Mouse (Mus musculus) intestine, embryonic 16.5 days (tissue): Measurements from ENCODE around the gene Syt3. TPM values are rescaled to one million over a fixed set of nuclear protein-coding genes. Genes with fewer than 3 reads are reported as not detected.

Experiments
- ATAC-seq: fragments of 200-750 bp; cut with Nextera tagmentation; 2 replicates; pipeline ENCODE4 v1.8.0; 2017; ENCODE audit warnings: moderate TSS enrichment, moderate library complexity
- H3K27ac ChIP-seq: fragments of 300-500 bp; sonication (generic); 2 replicates; pipeline ENCODE4 v1.5.1; 2014; ENCODE audit warnings: mild to moderate bottlenecking, low read length
- H3K27me3 ChIP-seq: fragments of 300-500 bp; sonication (generic); replicated peaks from 2 replicates; pipeline ENCODE4 v1.6.1; 2014; ENCODE audit warnings: low read length, control low read depth, mixed read lengths; ENCODE audit not compliant: control insufficient read depth, insufficient read depth
- H3K36me3 ChIP-seq: fragments of 300-500 bp; sonication (generic); 2 replicates; pipeline ENCODE4 v1.6.1; 2014; ENCODE audit warnings: low read length, control low read depth; ENCODE audit not compliant: control insufficient read depth, insufficient read depth
- H3K4me1 ChIP-seq: fragments of 300-500 bp; sonication (generic); 2 replicates; pipeline ENCODE4 v1.6.1; 2014; ENCODE audit warnings: low read length, control low read depth, mixed read lengths; ENCODE audit not compliant: control insufficient read depth, insufficient read depth
- H3K4me2 ChIP-seq: fragments of 300-500 bp; sonication (generic); 2 replicates; pipeline ENCODE4 v1.6.1; 2014; ENCODE audit warnings: low read depth, low read length, control low read depth
- H3K4me3 ChIP-seq: fragments of 300-500 bp; sonication (generic); 2 replicates; pipeline ENCODE4 v1.5.1; 2014; ENCODE audit warnings: mild to moderate bottlenecking, low read length
- H3K9ac ChIP-seq: fragments of 300-500 bp; sonication (generic); 2 replicates; pipeline ENCODE4 v1.6.1; 2014; ENCODE audit warnings: low read depth, low read length
- H3K9me3 ChIP-seq: fragments of 300-500 bp; sonication (generic); 2 replicates; pipeline ENCODE4 v1.6.1; 2016; ENCODE audit warnings: low read length, control low read depth; ENCODE audit not compliant: control insufficient read depth
- WGBS: fragments of 180-500 bp; shearing (Covaris S2); extraction: QIAGEN DNeasy Blood & Tissue Kit; methylation state at CpG from one replicate; pipeline ENCODE4 v1.1.7; 2014; 5-methylcytosine and 5-hydroxymethylcytosine counted together
- polyA plus RNA-seq: library from polyadenylated mRNA; unstranded; fragments of >200 nt; fragmentation: Nextera tagmentation; extraction: Ambion mirVana; gene quantifications from 2 replicates; pipeline ENCODE4 v1.2.1, GENCODE M21; 2015

The Syt3 gene
- polyA plus RNA-seq, 1 experiment from 2014 or later: 1.2 TPM

GRCm38 (mm10) chr7:44392341-44392740 is 8.4 kb downstream of the Syt3 start:
- no peak overlapping the region for H3K9ac ChIP-seq
- ATAC-seq: no peak
- WGBS: 81% methylated on average over 14 of the region's 14 CpGs
- no peaks in the 10 kb centered on the region for H3K4me1 ChIP-seq
- H3K27ac ChIP-seq: no peak overlapping the region
- H3K4me3 ChIP-seq: no peak overlapping the region
- H3K4me2 ChIP-seq: no peak overlapping the region
- H3K9me3 ChIP-seq: no peaks in the 10 kb centered on the region
- no peaks in the 10 kb centered on the region for H3K27me3 ChIP-seq
- no peaks in the 10 kb centered on the region for H3K36me3 ChIP-seq

- WGBS: 86% methylated on average over 17 of the region's 17 CpGs
- H3K27ac ChIP-seq: no peak overlapping the region
- no peaks in the 10 kb centered on the region for H3K9me3 ChIP-seq
- no peaks in the 10 kb centered on the region for H3K4me1 ChIP-seq
- H3K4me2 ChIP-seq: no peak overlapping the region
- H3K27me3 ChIP-seq: no peaks in the 10 kb centered on the region
- H3K36me3 ChIP-seq: no peaks in the 10 kb centered on the region
- ATAC-seq: no peak
- no peak overlapping the region for H3K9ac ChIP-seq
- H3K4me3 ChIP-seq: no peak overlapping the region
Observed at GRCm38 (mm10) chr7:44393284-44393683, 9.4 kb downstream of the Syt3 start.

GRCm38 (mm10) chr7:44398570-44398969 is 14.7 kb downstream of the Syt3 start:
- H3K36me3 ChIP-seq: no peaks in the 10 kb centered on the region
- H3K4me3 ChIP-seq: no peak overlapping the region
- H3K4me2 ChIP-seq: no peak overlapping the region
- no peak overlapping the region for H3K27ac ChIP-seq
- WGBS: 21% methylated on average over 3 of the region's 3 CpGs
- no peaks in the 10 kb centered on the region for H3K9me3 ChIP-seq
- H3K4me1 ChIP-seq: no peaks in the 10 kb centered on the region
- H3K9ac ChIP-seq: no peak overlapping the region
- H3K27me3 ChIP-seq: no peaks in the 10 kb centered on the region
- peak; percentile 66 for ATAC-seq

- Histone ChIP-seq H3K4me3 (no peak overlapping the region), H3K4me1 (no peaks in the 10 kb centered on the region), H3K9me3 (no peaks in the 10 kb centered on the region), H3K36me3 (no peaks in the 10 kb centered on the region), H3K27me3 (no peaks in the 10 kb centered on the region), H3K27ac (no peak overlapping the region), H3K9ac (no peak overlapping the region), H3K4me2 (no peak overlapping the region)
- 74% methylated on average over 6 of the region's 6 CpGs for WGBS
- ATAC-seq: no peak
Observed at GRCm38 (mm10) chr7:44401673-44402072, 17.8 kb downstream of the Syt3 start.

- no peak overlapping the region; the same call in 1 of the 2 replicates for H3K27ac ChIP-seq
- H3K27me3 ChIP-seq: no peaks in the 10 kb centered on the region
- no peaks in the 10 kb centered on the region for H3K9me3 ChIP-seq
- 2% methylated on average over 27 of the region's 27 CpGs for WGBS
- peak overlapping the region; percentile 66 for H3K4me2 ChIP-seq
- no peaks in the 10 kb centered on the region for H3K36me3 ChIP-seq
- H3K9ac ChIP-seq: peak overlapping the region; percentile 57
- H3K4me1 ChIP-seq: no peaks in the 10 kb centered on the region
- ATAC-seq: peak; percentile 96
- peak overlapping the region; percentile 48 for H3K4me3 ChIP-seq
Observed at GRCm38 (mm10) chr7:44405346-44406014, 21.6 kb downstream of the Syt3 start.

GRCm38 (mm10) chr7:44406015-44406355 is 22.1 kb downstream of the Syt3 start:
- Histone ChIP-seq H3K36me3 (no peaks in the 10 kb centered on the region), H3K9ac (no peak overlapping the region), H3K4me1 (no peaks in the 10 kb centered on the region), H3K27me3 (no peaks in the 10 kb centered on the region), H3K27ac (no peak overlapping the region), H3K4me2 (peak overlapping the region; percentile 66; the same call in 1 of the 2 replicates), H3K4me3 (peak overlapping the region; percentile 48), H3K9me3 (no peaks in the 10 kb centered on the region)
- ATAC-seq: no peak
- WGBS: 0% methylated on average over 5 of the region's 5 CpGs

GRCm38 (mm10) chr7:44411144-44411543 is 27.2 kb downstream of the Syt3 start:
- Histone ChIP-seq H3K36me3 (no peaks in the 10 kb centered on the region), H3K4me1 (no peaks in the 10 kb centered on the region), H3K4me2 (no peak overlapping the region), H3K27ac (no peak overlapping the region), H3K27me3 (no peaks in the 10 kb centered on the region), H3K9ac (no peak overlapping the region), H3K9me3 (no peaks in the 10 kb centered on the region), H3K4me3 (no peak overlapping the region)
- ATAC-seq: no peak
- 79% methylated on average over 4 of the region's 4 CpGs for WGBS

GRCm38 (mm10) chr7:44413307-44413706 is 29.4 kb downstream of the Syt3 start:
- no peak for ATAC-seq
- Histone ChIP-seq H3K36me3 (no peaks in the 10 kb centered on the region), H3K4me2 (no peak overlapping the region), H3K9ac (no peak overlapping the region), H3K9me3 (no peaks in the 10 kb centered on the region), H3K4me1 (no peaks in the 10 kb centered on the region), H3K27ac (no peak overlapping the region), H3K4me3 (no peak overlapping the region), H3K27me3 (no peaks in the 10 kb centered on the region)
- WGBS: 79% methylated on average over 6 of the region's 6 CpGs

- WGBS: 12% methylated on average over 8 of the region's 8 CpGs
- Histone ChIP-seq H3K36me3 (no peaks in the 10 kb centered on the region), H3K4me1 (peaks cover 4% of the 10 kb centered on the region; the same call in 1 of the 2 replicates), H3K27me3 (peaks cover 43% of the 10 kb centered on the region), H3K9me3 (no peaks in the 10 kb centered on the region), H3K4me2 (peak overlapping the region; percentile 72; the same call in 1 of the 2 replicates), H3K4me3 (no peak overlapping the region), H3K9ac (no peak overlapping the region), H3K27ac (no peak overlapping the region)
- no peak for ATAC-seq
Observed at GRCm38 (mm10) chr7:44427666-44428065, 43.8 kb downstream of the Syt3 start.
